Mouse (Mus musculus) MEL (cell line): Measurements from ENCODE around the gene Itga9. TPM values are rescaled to one million over a fixed set of nuclear protein-coding genes. Genes with fewer than 3 reads are reported as not detected.

ENCODE experiments used
- DNase-seq: peaks from one replicate; pipeline ENCODE4 v3.0.0; 2011; ENCODE audit warnings: low read depth, low spot score
- H3K27ac ChIP-seq: 2 replicates; pipeline ENCODE4 v1.5.1; 2012; ENCODE audit warnings: low read depth, mild to moderate bottlenecking, control low read depth, low read length, moderate library complexity; ENCODE audit not compliant: control insufficient read depth
- H3K27me3 ChIP-seq, 2 experiments: fragments of 150-350 bp in 1 of 2; sonication (generic) in 1 of 2; 2 replicates each; pipeline ENCODE4 v1.6.1; 2012; ENCODE audit warnings: low read length in 2 of 2, mild to moderate bottlenecking in 2 of 2, improper control_type of control experiment in 1 of 2, moderate library complexity in 1 of 2; ENCODE audit not compliant: insufficient read depth in 2 of 2, control insufficient read depth in 1 of 2
- H3K36me3 ChIP-seq, 2 experiments: 2 replicates each; pipeline ENCODE4 v1.6.1; 2012 to 2014; ENCODE audit warnings: low read length in 2 of 2, improper control_type of control experiment in 1 of 2, inconsistent platforms in 1 of 2, mild to moderate bottlenecking in 1 of 2; ENCODE audit not compliant: insufficient read depth in 2 of 2, control insufficient read depth in 1 of 2
- H3K4me1 ChIP-seq, 2 experiments: fragments of 150-350 bp in 1 of 2; sonication (generic) in 1 of 2; 2 replicates each; pipeline ENCODE4 v1.6.1; 2012; ENCODE audit warnings: low read length in 2 of 2, improper control_type of control experiment in 1 of 2, mild to moderate bottlenecking in 1 of 2; ENCODE audit not compliant: insufficient read depth in 2 of 2, control insufficient read depth in 1 of 2
- H3K4me3 ChIP-seq, 2 experiments: fragments of 150-350 bp in 1 of 2; sonication (generic) in 1 of 2; 2 replicates each; pipeline ENCODE4 v1.5.1; 2012; ENCODE audit warnings: low read depth in 2 of 2, low read length in 2 of 2, mild to moderate bottlenecking in 2 of 2, moderate library complexity in 2 of 2, control low read depth in 1 of 2, improper control_type of control experiment in 1 of 2; ENCODE audit not compliant: control insufficient read depth in 1 of 2, insufficient read depth in 1 of 2
- H3K79me2 ChIP-seq: 2 replicates; pipeline ENCODE4 v1.6.1; 2012; ENCODE audit warnings: mild to moderate bottlenecking, low read length, moderate library complexity; ENCODE audit not compliant: control insufficient read depth, poor library complexity, insufficient read depth
- H3K9ac ChIP-seq: 2 replicates; pipeline ENCODE4 v1.6.1; 2012; ENCODE audit warnings: low read depth, mild to moderate bottlenecking, control low read depth, low read length, moderate library complexity; ENCODE audit not compliant: control insufficient read depth, poor library complexity, severe bottlenecking
- H3K9me3 ChIP-seq: fragments of 150-350 bp; sonication (generic); replicated peaks from 2 replicates; pipeline ENCODE4 v1.6.1; 2012; ENCODE audit warnings: mild to moderate bottlenecking, low read length, improper control_type of control experiment, moderate library complexity; ENCODE audit not compliant: insufficient read depth
- BHLHE40 ChIP-seq: IDR thresholded peaks from 2 replicates; pipeline ENCODE4 v1.6.1; 2012; ENCODE audit warnings: low read depth, mild to moderate bottlenecking, inconsistent platforms, low read length, improper control_type of control experiment, borderline replicate concordance
- CHD1 ChIP-seq: IDR thresholded peaks from 2 replicates; pipeline ENCODE4 v1.6.1; 2012; ENCODE audit warnings: low read depth, mild to moderate bottlenecking, inconsistent platforms, low read length, improper control_type of control experiment
- CHD2 ChIP-seq: IDR thresholded peaks from 2 replicates; pipeline ENCODE4 v1.6.1; 2011; ENCODE audit warnings: low read length, improper control_type of control experiment
- CTCF ChIP-seq, 3 experiments: IDR thresholded peaks in 2 of 3; conservative IDR thresholded peaks in 1 of 3; 2 replicates each; pipeline ENCODE4 v1.5.1; 2011 to 2012; ENCODE audit warnings: low read length in 3 of 3, low read depth in 2 of 3, mild to moderate bottlenecking in 2 of 3, improper control_type of control experiment in 1 of 3, inconsistent platforms in 1 of 3, mixed read lengths in 1 of 3, moderate library complexity in 1 of 3; ENCODE audit not compliant: control insufficient read depth in 1 of 3, insufficient read depth in 1 of 3, poor library complexity in 1 of 3, severe bottlenecking in 1 of 3
- E2F4 ChIP-seq: IDR thresholded peaks from 2 replicates; pipeline ENCODE4 v1.6.1; 2011; ENCODE audit warnings: low read depth, low read length, improper control_type of control experiment, borderline replicate concordance
- ELF1 ChIP-seq: IDR thresholded peaks from 2 replicates; pipeline ENCODE4 v1.6.1; 2014; ENCODE audit warnings: low read depth, mild to moderate bottlenecking, inconsistent platforms, low read length, improper control_type of control experiment, moderate library complexity
- ETS1 ChIP-seq: IDR thresholded peaks from 2 replicates; pipeline ENCODE4 v1.6.1; 2012; ENCODE audit warnings: low read depth, mild to moderate bottlenecking, inconsistent platforms, low read length, improper control_type of control experiment, moderate library complexity
- GABPA ChIP-seq: IDR thresholded peaks from 2 replicates; pipeline ENCODE4 v1.6.1; 2012; ENCODE audit warnings: low read depth, mild to moderate bottlenecking, inconsistent platforms, low read length, improper control_type of control experiment, moderate library complexity
- HCFC1 ChIP-seq: IDR thresholded peaks from 2 replicates; pipeline ENCODE4 v1.6.1; 2012; ENCODE audit warnings: low read depth, mild to moderate bottlenecking, inconsistent platforms, low read length, improper control_type of control experiment, moderate library complexity
- KAT2A ChIP-seq: conservative IDR thresholded peaks from 2 replicates; pipeline ENCODE4 v1.6.1; 2012; ENCODE audit warnings: low read depth, low read length, improper control_type of control experiment, inconsistent platforms
- MAX ChIP-seq: IDR thresholded peaks from 2 replicates; pipeline ENCODE4 v1.6.1; 2011; ENCODE audit warnings: low read length, improper control_type of control experiment
- NRF1 ChIP-seq: IDR thresholded peaks from 2 replicates; pipeline ENCODE4 v1.6.1; 2014; ENCODE audit warnings: low read depth, mild to moderate bottlenecking, inconsistent platforms, low read length, improper control_type of control experiment, moderate library complexity; ENCODE audit not compliant: poor library complexity, insufficient read depth, severe bottlenecking
- POLR2A ChIP-seq, 2 experiments: IDR thresholded peaks; 2 replicates each; pipeline ENCODE4 v1.6.1; 2011 to 2012; ENCODE audit warnings: low read length in 2 of 2, mild to moderate bottlenecking in 2 of 2, control low read depth in 1 of 2, improper control_type of control experiment in 1 of 2, low read depth in 1 of 2, moderate library complexity in 1 of 2; ENCODE audit not compliant: control insufficient read depth in 1 of 2, insufficient read depth in 1 of 2, poor library complexity in 1 of 2
- POLR2AphosphoS5 ChIP-seq: IDR thresholded peaks from 2 replicates; pipeline ENCODE4 v1.6.1; 2012; ENCODE audit warnings: low read depth, borderline replicate concordance, mild to moderate bottlenecking, inconsistent platforms, low read length, moderate library complexity, mixed read lengths
- RAD21 ChIP-seq: IDR thresholded peaks from 2 replicates; pipeline ENCODE4 v1.6.1; 2011; ENCODE audit warnings: mild to moderate bottlenecking, low read depth, low read length, improper control_type of control experiment
- SMC3 ChIP-seq: IDR thresholded peaks from 2 replicates; pipeline ENCODE4 v1.6.1; 2011; ENCODE audit warnings: low read depth, low read length, improper control_type of control experiment
- TAL1 ChIP-seq: IDR thresholded peaks from 2 replicates; pipeline ENCODE4 v1.6.1; 2012; ENCODE audit warnings: mild to moderate bottlenecking, inconsistent platforms, low read length, moderate library complexity, mixed read lengths
- USF1 ChIP-seq: IDR thresholded peaks from 2 replicates; pipeline ENCODE4 v1.6.1; 2014; ENCODE audit warnings: low read depth, mild to moderate bottlenecking, inconsistent platforms, low read length, improper control_type of control experiment, moderate library complexity
- USF2 ChIP-seq, 2 experiments: IDR thresholded peaks; 2 replicates each; pipeline ENCODE4 v1.6.1; 2011 to 2012; ENCODE audit warnings: improper control_type of control experiment in 2 of 2, low read length in 2 of 2, borderline replicate concordance in 1 of 2, inconsistent platforms in 1 of 2, low read depth in 1 of 2, mild to moderate bottlenecking in 1 of 2; ENCODE audit not compliant: insufficient read depth in 1 of 2
- ZC3H11A ChIP-seq: IDR thresholded peaks from 2 replicates; pipeline ENCODE4 v1.6.1; 2012; ENCODE audit warnings: low read depth, mild to moderate bottlenecking, inconsistent platforms, low read length, improper control_type of control experiment
- ZMIZ1 ChIP-seq: IDR thresholded peaks from 2 replicates; pipeline ENCODE4 v1.6.1; 2012; ENCODE audit warnings: low read depth, mild to moderate bottlenecking, inconsistent platforms, low read length, improper control_type of control experiment, moderate library complexity
- polyA plus RNA-seq, 2 experiments: library from polyadenylated mRNA; stranded (reverse) in 1 of 2; unstranded in 1 of 2; fragments of >175 nt in 1 of 2; fragments of >200 nt in 1 of 2; gene quantifications; 2 replicates each; pipeline versions ENCODE4 v1.2.1 to v1.2.4; 2012; ENCODE audit warnings: low replicate concordance in 2 of 2, low read depth in 1 of 2; ENCODE audit not compliant: insufficient read length in 2 of 2, insufficient read depth in 1 of 2, missing spikeins in 1 of 2
- total RNA-seq: library from RNA; depleted of rRNA; stranded (reverse); fragments of 300-350 nt; gene quantifications from 2 replicates; pipeline ENCODE4 v1.2.3, GENCODE M21; 2012

Gene Itga9
- total and polyA plus RNA-seq, 3 experiments: 0.19 to 0.21 TPM; not detected in 1

DNA sequence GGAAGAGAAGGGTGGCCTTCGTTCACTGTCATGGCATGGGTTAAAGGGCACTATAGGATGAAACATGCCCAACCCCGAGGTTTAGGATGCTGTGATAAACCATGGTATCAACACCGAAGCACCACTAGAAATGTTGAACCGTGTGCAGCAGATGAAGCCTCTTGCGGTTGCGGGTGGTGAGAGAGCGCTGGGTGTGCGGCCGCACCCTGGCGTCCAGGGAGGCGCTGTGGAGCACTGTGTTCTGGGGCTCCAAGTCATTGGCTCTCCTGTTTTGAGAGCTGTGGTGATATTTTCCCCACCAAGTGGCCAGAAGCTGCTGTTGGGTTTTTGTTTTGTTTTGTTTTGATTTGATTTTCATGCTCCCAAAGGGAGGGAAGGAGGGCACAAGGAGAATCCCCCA is 272.1 kb downstream of the Itga9 start:
- DNase-seq: no peak
- Histone ChIP-seq H3K9me3 (no peaks in the 10 kb centered on the region), H3K27me3 (no peaks in the 10 kb centered on the region), H3K27ac (no peak overlapping the region), H3K9ac (no peak overlapping the region), H3K4me3 (no peak overlapping the region), H3K79me2 (no peaks in the 10 kb centered on the region), H3K4me1 (peaks cover 0 to 3% of the 10 kb centered on the region in 2 experiments; a peak in 1 of 4 replicates), H3K36me3 (no peaks in the 10 kb centered on the region)
- no peak for TF ChIP-seq NRF1
- TF ChIP-seq BHLHE40: no peak
- TF ChIP-seq RAD21: no peak
- no peak for TF ChIP-seq ETS1
- TF ChIP-seq ELF1: no peak
- TF ChIP-seq ZC3H11A: no peak
- no peak for TF ChIP-seq USF2 (IDR thresholded peaks at IDR 0.05; ENCODE audit: borderline replicate concordance in 1 of 2, insufficient read depth in 1 of 2, low read depth in 1 of 2, low read length in 2 of 2)
- TF ChIP-seq POLR2A (IDR thresholded peaks at IDR 0.05; ENCODE audit: control insufficient read depth in 1 of 2, insufficient read depth in 1 of 2, low read depth in 1 of 2, low read length in 2 of 2, poor library complexity in 1 of 2): no peak
- no peak for TF ChIP-seq KAT2A
- TF ChIP-seq MAX: no peak
- no peak for TF ChIP-seq SMC3
- TF ChIP-seq GABPA: no peak
- TF ChIP-seq E2F4: no peak
- TF ChIP-seq CHD1: no peak
- no peak; a peak in 1 of 6 replicates for TF ChIP-seq CTCF (IDR thresholded peaks at IDR 0.05 in 2 of 3, conservative IDR thresholded peaks at IDR 0.05 in 1 of 3; ENCODE audit: control insufficient read depth in 1 of 3, insufficient read depth in 1 of 3, low read depth in 2 of 3, low read length in 3 of 3, poor library complexity in 1 of 3, severe bottlenecking in 1 of 3)
- TF ChIP-seq CHD2: no peak
- no peak for TF ChIP-seq TAL1
- no peak for TF ChIP-seq ZMIZ1
- no peak for TF ChIP-seq POLR2AphosphoS5

- peak; percentile 65 for DNase-seq
- Histone ChIP-seq H3K36me3 (no peaks in the 10 kb centered on the region), H3K4me1 (peaks cover 0 to 3% of the 10 kb centered on the region in 2 experiments; a peak in 1 of 4 replicates), H3K27ac (no peak overlapping the region), H3K79me2 (no peaks in the 10 kb centered on the region), H3K9me3 (no peaks in the 10 kb centered on the region), H3K4me3 (no peak overlapping the region), H3K27me3 (no peaks in the 10 kb centered on the region), H3K9ac (no peak overlapping the region)
- TF ChIP-seq CHD2: no peak
- TF ChIP-seq ZC3H11A: 0 out of 2 replicates have a peak, but pooled peaks have one; percentile 21
- peak; percentile 60 for TF ChIP-seq SMC3
- TF ChIP-seq RAD21: peak; percentile 49
- 0 out of 2 replicates have a peak, but pooled peaks have one; percentile 9 for TF ChIP-seq USF1
- TF ChIP-seq TAL1: no peak
- TF ChIP-seq HCFC1: no peak
- peak; percentile 73 to 81 (median 74) for TF ChIP-seq CTCF (IDR thresholded peaks at IDR 0.05 in 2 of 3, conservative IDR thresholded peaks at IDR 0.05 in 1 of 3; ENCODE audit: control insufficient read depth in 1 of 3, insufficient read depth in 1 of 3, low read depth in 2 of 3, low read length in 3 of 3, poor library complexity in 1 of 3, severe bottlenecking in 1 of 3)
Observed at GRCm38 (mm10) chr9:118881281-118881945, 274.9 kb downstream of the Itga9 start.
